Mouse (Mus musculus): ENCODE results near the gene Zfp423.

DNA sequence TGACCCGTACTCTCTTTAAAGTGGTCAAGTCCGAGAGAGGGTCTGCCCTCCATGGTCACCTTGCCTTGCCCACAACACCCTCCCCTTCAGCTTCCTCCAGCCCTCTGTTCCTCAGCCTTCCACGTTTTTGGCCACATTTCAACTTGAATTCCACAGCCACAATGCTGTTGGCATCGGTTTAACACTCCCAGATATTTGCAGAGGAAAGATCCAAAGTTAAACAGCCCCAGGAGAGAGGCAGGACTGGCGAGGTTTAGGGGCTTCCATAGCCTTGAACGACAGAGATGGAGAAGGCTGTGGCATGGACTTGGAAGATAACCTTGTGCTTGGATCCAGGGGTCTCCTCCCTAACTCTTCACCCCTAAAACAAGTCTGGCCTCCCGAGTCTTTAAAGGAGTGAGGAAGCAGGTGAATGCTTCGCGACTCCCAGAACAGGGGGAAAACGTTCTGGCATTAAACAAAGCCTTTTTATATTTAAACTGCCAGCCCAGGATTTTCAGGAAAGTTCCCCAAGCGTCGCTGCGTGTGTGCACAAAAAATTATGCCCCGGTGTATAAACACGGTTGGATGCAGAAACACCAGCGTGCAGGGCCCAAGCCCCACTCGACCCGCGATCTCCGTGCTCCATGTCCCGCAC lies 14.8 kb upstream of the Zfp423 start:
- TF ChIP-seq CTCF (IDR thresholded peaks at IDR 0.05; ENCODE audit: borderline replicate concordance, control insufficient read depth, extremely low read depth, insufficient read depth, low read length, poor library complexity) (no peak), POLR2A (IDR thresholded peaks at IDR 0.05; ENCODE audit: control insufficient read depth, extremely low read depth, insufficient read depth, low read length, poor library complexity) (no peak)
